Mouse (Mus musculus) MEL (cell line): Measurements from ENCODE around the gene Ints13. TPM values are rescaled to one million over a fixed set of nuclear protein-coding genes. Genes with fewer than 3 reads are reported as not detected.

Experiments
- DNase-seq: peaks from one replicate; pipeline ENCODE4 v3.0.0; 2011; ENCODE audit warnings: low read depth, low spot score
- H3K27ac ChIP-seq: 2 replicates; pipeline ENCODE4 v1.5.1; 2012; ENCODE audit warnings: low read depth, mild to moderate bottlenecking, control low read depth, low read length, moderate library complexity; ENCODE audit not compliant: control insufficient read depth
- H3K27me3 ChIP-seq, 2 experiments: fragments of 150-350 bp in 1 of 2; sonication (generic) in 1 of 2; 2 replicates each; pipeline ENCODE4 v1.6.1; 2012; ENCODE audit warnings: low read length in 2 of 2, mild to moderate bottlenecking in 2 of 2, improper control_type of control experiment in 1 of 2, moderate library complexity in 1 of 2; ENCODE audit not compliant: insufficient read depth in 2 of 2, control insufficient read depth in 1 of 2
- H3K36me3 ChIP-seq, 2 experiments: 2 replicates each; pipeline ENCODE4 v1.6.1; 2012 to 2014; ENCODE audit warnings: low read length in 2 of 2, improper control_type of control experiment in 1 of 2, inconsistent platforms in 1 of 2, mild to moderate bottlenecking in 1 of 2; ENCODE audit not compliant: insufficient read depth in 2 of 2, control insufficient read depth in 1 of 2
- H3K4me1 ChIP-seq, 2 experiments: fragments of 150-350 bp in 1 of 2; sonication (generic) in 1 of 2; 2 replicates each; pipeline ENCODE4 v1.6.1; 2012; ENCODE audit warnings: low read length in 2 of 2, improper control_type of control experiment in 1 of 2, mild to moderate bottlenecking in 1 of 2; ENCODE audit not compliant: insufficient read depth in 2 of 2, control insufficient read depth in 1 of 2
- H3K4me3 ChIP-seq, 2 experiments: fragments of 150-350 bp in 1 of 2; sonication (generic) in 1 of 2; 2 replicates each; pipeline ENCODE4 v1.5.1; 2012; ENCODE audit warnings: low read depth in 2 of 2, low read length in 2 of 2, mild to moderate bottlenecking in 2 of 2, moderate library complexity in 2 of 2, control low read depth in 1 of 2, improper control_type of control experiment in 1 of 2; ENCODE audit not compliant: control insufficient read depth in 1 of 2, insufficient read depth in 1 of 2
- H3K79me2 ChIP-seq: 2 replicates; pipeline ENCODE4 v1.6.1; 2012; ENCODE audit warnings: mild to moderate bottlenecking, low read length, moderate library complexity; ENCODE audit not compliant: control insufficient read depth, poor library complexity, insufficient read depth
- H3K9ac ChIP-seq: 2 replicates; pipeline ENCODE4 v1.6.1; 2012; ENCODE audit warnings: low read depth, mild to moderate bottlenecking, control low read depth, low read length, moderate library complexity; ENCODE audit not compliant: control insufficient read depth, poor library complexity, severe bottlenecking
- H3K9me3 ChIP-seq: fragments of 150-350 bp; sonication (generic); replicated peaks from 2 replicates; pipeline ENCODE4 v1.6.1; 2012; ENCODE audit warnings: mild to moderate bottlenecking, low read length, improper control_type of control experiment, moderate library complexity; ENCODE audit not compliant: insufficient read depth
- CHD1 ChIP-seq: IDR thresholded peaks from 2 replicates; pipeline ENCODE4 v1.6.1; 2012; ENCODE audit warnings: low read depth, mild to moderate bottlenecking, inconsistent platforms, low read length, improper control_type of control experiment
- CHD2 ChIP-seq: IDR thresholded peaks from 2 replicates; pipeline ENCODE4 v1.6.1; 2011; ENCODE audit warnings: low read length, improper control_type of control experiment
- E2F4 ChIP-seq: IDR thresholded peaks from 2 replicates; pipeline ENCODE4 v1.6.1; 2011; ENCODE audit warnings: low read depth, low read length, improper control_type of control experiment, borderline replicate concordance
- ELF1 ChIP-seq: IDR thresholded peaks from 2 replicates; pipeline ENCODE4 v1.6.1; 2014; ENCODE audit warnings: low read depth, mild to moderate bottlenecking, inconsistent platforms, low read length, improper control_type of control experiment, moderate library complexity
- EP300 ChIP-seq, 2 experiments: IDR thresholded peaks; 2 replicates each; pipeline ENCODE4 v1.6.1; 2011; ENCODE audit warnings: improper control_type of control experiment in 2 of 2, low read length in 2 of 2, low read depth in 1 of 2, mild to moderate bottlenecking in 1 of 2
- ETS1 ChIP-seq: IDR thresholded peaks from 2 replicates; pipeline ENCODE4 v1.6.1; 2012; ENCODE audit warnings: low read depth, mild to moderate bottlenecking, inconsistent platforms, low read length, improper control_type of control experiment, moderate library complexity
- GABPA ChIP-seq: IDR thresholded peaks from 2 replicates; pipeline ENCODE4 v1.6.1; 2012; ENCODE audit warnings: low read depth, mild to moderate bottlenecking, inconsistent platforms, low read length, improper control_type of control experiment, moderate library complexity
- HCFC1 ChIP-seq: IDR thresholded peaks from 2 replicates; pipeline ENCODE4 v1.6.1; 2012; ENCODE audit warnings: low read depth, mild to moderate bottlenecking, inconsistent platforms, low read length, improper control_type of control experiment, moderate library complexity
- KAT2A ChIP-seq: conservative IDR thresholded peaks from 2 replicates; pipeline ENCODE4 v1.6.1; 2012; ENCODE audit warnings: low read depth, low read length, improper control_type of control experiment, inconsistent platforms
- MAX ChIP-seq: IDR thresholded peaks from 2 replicates; pipeline ENCODE4 v1.6.1; 2011; ENCODE audit warnings: low read length, improper control_type of control experiment
- MEF2A ChIP-seq: IDR thresholded peaks from 2 replicates; pipeline ENCODE4 v1.6.1; 2014; ENCODE audit warnings: low read depth, mild to moderate bottlenecking, inconsistent platforms, low read length, improper control_type of control experiment; ENCODE audit not compliant: poor library complexity, insufficient replicate concordance, severe bottlenecking; ENCODE audit errors: extremely low read depth
- MXI1 ChIP-seq: IDR thresholded peaks from 2 replicates; pipeline ENCODE4 v1.6.1; 2011; ENCODE audit warnings: mild to moderate bottlenecking, low read depth, low read length, improper control_type of control experiment
- MYB ChIP-seq: IDR thresholded peaks from 2 replicates; pipeline ENCODE4 v1.6.1; 2011; ENCODE audit warnings: mild to moderate bottlenecking, low read depth, low read length, improper control_type of control experiment
- NELFE ChIP-seq: IDR thresholded peaks from 2 replicates; pipeline ENCODE4 v1.6.1; 2011; ENCODE audit warnings: low read depth, low read length, improper control_type of control experiment
- POLR2AphosphoS2 ChIP-seq: IDR thresholded peaks from 2 replicates; pipeline ENCODE4 v1.6.1; 2011; ENCODE audit warnings: low read length, improper control_type of control experiment
- RAD21 ChIP-seq: IDR thresholded peaks from 2 replicates; pipeline ENCODE4 v1.6.1; 2011; ENCODE audit warnings: mild to moderate bottlenecking, low read depth, low read length, improper control_type of control experiment
- SIN3A ChIP-seq: IDR thresholded peaks from 2 replicates; pipeline ENCODE4 v1.6.1; 2012; ENCODE audit warnings: low read length, improper control_type of control experiment, inconsistent platforms
- TCF12 ChIP-seq: IDR thresholded peaks from 2 replicates; pipeline ENCODE4 v1.6.1; 2014; ENCODE audit warnings: low read depth, mild to moderate bottlenecking, inconsistent platforms, low read length, improper control_type of control experiment, moderate library complexity
- UBTF ChIP-seq: IDR thresholded peaks from 2 replicates; pipeline ENCODE4 v1.6.1; 2012; ENCODE audit warnings: low read depth, mild to moderate bottlenecking, inconsistent platforms, low read length, improper control_type of control experiment, moderate library complexity, borderline replicate concordance; ENCODE audit not compliant: insufficient read depth
- USF2 ChIP-seq, 2 experiments: IDR thresholded peaks; 2 replicates each; pipeline ENCODE4 v1.6.1; 2011 to 2012; ENCODE audit warnings: improper control_type of control experiment in 2 of 2, low read length in 2 of 2, borderline replicate concordance in 1 of 2, inconsistent platforms in 1 of 2, low read depth in 1 of 2, mild to moderate bottlenecking in 1 of 2; ENCODE audit not compliant: insufficient read depth in 1 of 2
- ZC3H11A ChIP-seq: IDR thresholded peaks from 2 replicates; pipeline ENCODE4 v1.6.1; 2012; ENCODE audit warnings: low read depth, mild to moderate bottlenecking, inconsistent platforms, low read length, improper control_type of control experiment
- ZKSCAN1 ChIP-seq: IDR thresholded peaks from 2 replicates; pipeline ENCODE4 v1.6.1; 2012; ENCODE audit warnings: low read depth, mild to moderate bottlenecking, inconsistent platforms, low read length, improper control_type of control experiment, moderate library complexity
- polyA plus RNA-seq, 2 experiments: library from polyadenylated mRNA; stranded (reverse) in 1 of 2; unstranded in 1 of 2; fragments of >175 nt in 1 of 2; fragments of >200 nt in 1 of 2; gene quantifications; 2 replicates each; pipeline versions ENCODE4 v1.2.1 to v1.2.4; 2012; ENCODE audit warnings: low replicate concordance in 2 of 2, low read depth in 1 of 2; ENCODE audit not compliant: insufficient read length in 2 of 2, insufficient read depth in 1 of 2, missing spikeins in 1 of 2
- total RNA-seq: library from RNA; depleted of rRNA; stranded (reverse); fragments of 300-350 nt; gene quantifications from 2 replicates; pipeline ENCODE4 v1.2.3, GENCODE M21; 2012

The Ints13 gene
- total and polyA plus RNA-seq, 3 experiments: 63.5 to 70.2 TPM; not detected in 1

DNA sequence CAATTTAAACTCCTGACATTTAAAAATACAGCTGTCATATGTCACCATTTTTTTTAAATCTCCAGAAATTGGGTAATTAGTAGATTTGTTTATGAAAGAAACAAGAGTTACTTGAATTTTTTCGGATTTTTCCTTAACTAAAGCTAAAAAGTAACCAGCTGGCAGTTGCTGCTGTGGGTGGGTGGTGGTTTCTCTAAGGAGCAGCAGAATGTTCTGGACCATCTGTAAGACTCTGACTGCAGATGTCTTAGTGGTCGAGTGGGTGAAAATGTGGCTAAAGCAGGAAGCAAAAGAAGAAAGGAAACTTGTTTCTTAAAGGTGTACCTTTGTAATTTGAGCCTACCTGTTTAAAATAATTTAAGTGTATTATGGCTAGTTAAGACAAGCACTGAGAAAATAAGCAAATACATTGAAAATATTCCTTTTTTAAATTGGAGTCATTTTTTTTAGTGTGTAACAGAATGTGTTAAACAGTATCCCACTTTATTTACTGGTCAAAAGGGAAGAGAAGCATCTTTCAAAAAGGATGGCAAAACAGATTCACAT, 2.8 kb upstream of the Ints13 start:
- Histone ChIP-seq H3K4me3 (peak overlapping the region in 1 of 2 experiments; percentile 7; a peak in 1 of 4 replicates), H3K9me3 (no peaks in the 10 kb centered on the region), H3K79me2 (peaks cover 67% of the 10 kb centered on the region), H3K27me3 (no peaks in the 10 kb centered on the region), H3K9ac (peak overlapping the region; percentile 23; the same call in 1 of the 2 replicates), H3K27ac (no peak overlapping the region), H3K36me3 (peaks cover 4 to 28% of the 10 kb centered on the region in 2 experiments), H3K4me1 (peaks cover 10 to 14% of the 10 kb centered on the region in 2 experiments)
- TF ChIP-seq KAT2A (no peak), EP300 (IDR thresholded peaks at IDR 0.05; ENCODE audit: low read depth in 1 of 2, low read length in 2 of 2) (no peak), SIN3A (0 out of 2 replicates have a peak, but pooled peaks have one; percentile 23), GABPA (no peak), HCFC1 (no peak)
- DNase-seq: no peak

DNA sequence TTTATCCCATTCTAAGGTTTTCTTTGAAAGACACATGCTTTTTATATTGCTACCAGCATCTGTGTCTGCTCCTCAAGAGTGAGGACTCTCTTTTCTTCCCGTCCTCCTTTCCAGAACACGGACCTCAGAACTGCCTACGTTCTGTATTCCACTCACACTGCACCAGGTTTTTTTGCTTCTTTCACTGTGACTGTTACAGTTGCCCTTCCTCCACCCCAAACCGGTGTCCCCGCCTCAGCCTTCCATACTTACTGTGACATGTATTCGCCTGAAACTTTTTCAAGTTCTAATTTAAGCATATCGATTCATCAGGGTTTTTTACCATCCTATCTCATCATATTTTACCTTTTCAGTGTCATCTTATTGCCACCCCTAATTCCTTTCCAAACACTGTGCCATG, 951 bp upstream of the Ints13 start:
- H3K79me2 ChIP-seq: peaks cover 64% of the 10 kb centered on the region
- peak; percentile 66 for DNase-seq
- no peaks in the 10 kb centered on the region for H3K27me3 ChIP-seq
- peak overlapping the region; percentile 95 for H3K9ac ChIP-seq
- peak overlapping the region; percentile 80 for H3K27ac ChIP-seq
- H3K4me1 ChIP-seq: peaks cover 10 to 14% of the 10 kb centered on the region in 2 experiments
- peaks cover 2 to 40% of the 10 kb centered on the region in 2 experiments; a peak in 3 of 4 replicates for H3K36me3 ChIP-seq
- H3K4me3 ChIP-seq: peak overlapping the region; percentile 91 to 97
- TF ChIP-seq ELF1 (no peak), MXI1 (no peak; the same call in 1 of the 2 replicates), SIN3A (peak; percentile 23; the same call in 1 of the 2 replicates), UBTF (no peak), MAX (0 out of 2 replicates have a peak, but pooled peaks have one; percentile 6), NELFE (no peak), E2F4 (no peak), RAD21 (no peak), CHD1 (0 out of 2 replicates have a peak, but pooled peaks have one; percentile 48)
- TF ChIP-seq, all 39 proteins: peak for 3
- no peaks in the 10 kb centered on the region for H3K9me3 ChIP-seq

DNA sequence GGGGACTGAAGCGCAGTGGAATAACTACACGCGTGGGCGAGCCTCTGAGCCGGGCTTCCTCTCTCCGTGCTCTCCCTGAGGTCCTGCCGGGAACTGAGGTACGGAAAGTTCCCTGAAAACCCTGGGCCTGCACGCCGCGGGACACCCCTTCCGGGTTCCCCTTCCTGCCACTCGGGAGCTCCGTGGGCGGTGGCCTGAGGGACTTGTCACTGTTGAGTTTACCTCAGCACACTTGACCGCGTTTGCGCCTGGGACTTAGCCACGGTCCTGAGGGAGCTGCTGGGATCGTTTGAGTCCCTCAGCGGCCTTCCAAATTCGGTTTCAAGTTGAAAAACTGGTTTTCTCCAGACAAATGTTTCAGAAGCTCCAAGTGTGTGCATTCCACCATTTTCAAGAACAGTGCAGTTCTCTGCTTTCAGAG, 486 bp upstream of the Ints13 start:
- DNase-seq: peak; percentile 76

More for the DNA sequence above, 486 bp upstream of the Ints13 start:
- Histone ChIP-seq H3K27ac (peak overlapping the region; percentile 80), H3K79me2 (peaks cover 63% of the 10 kb centered on the region), H3K4me3 (peak overlapping the region; percentile 91 to 97), H3K9ac (peak overlapping the region; percentile 95), H3K4me1 (peaks cover 10 to 14% of the 10 kb centered on the region in 2 experiments), H3K9me3 (no peaks in the 10 kb centered on the region), H3K36me3 (peaks cover 2 to 42% of the 10 kb centered on the region in 2 experiments; a peak in 3 of 4 replicates), H3K27me3 (no peaks in the 10 kb centered on the region)
- TF ChIP-seq RAD21: no peak
- TF ChIP-seq TCF12: no peak
- TF ChIP-seq POLR2AphosphoS2: no peak
- no peak for TF ChIP-seq USF2 (IDR thresholded peaks at IDR 0.05; ENCODE audit: borderline replicate concordance in 1 of 2, insufficient read depth in 1 of 2, low read depth in 1 of 2, low read length in 2 of 2)
- peak; percentile 33 for TF ChIP-seq MAX
- 0 out of 2 replicates have a peak, but pooled peaks have one; percentile 21 for TF ChIP-seq ETS1
- TF ChIP-seq SIN3A: peak; percentile 57; the same call in 1 of the 2 replicates
- TF ChIP-seq MEF2A: no peak
- TF ChIP-seq MYB: no peak
- no peak for TF ChIP-seq ZKSCAN1
- TF ChIP-seq ZC3H11A: no peak
- TF ChIP-seq HCFC1: no peak
- peak; percentile 85; the same call in 1 of the 2 replicates for TF ChIP-seq CHD1
- no peak for TF ChIP-seq CHD2
- TF ChIP-seq ELF1: peak; percentile 85
